Mouse (Mus musculus) CD8-positive naive resting alpha-beta T cell, adult 2 months (primary cell): ENCODE results near the gene Hoxc12.

Source experiments
- DNase-seq, 2 experiments: peaks; one replicate each; pipeline ENCODE4 v3.0.0; 2022; ENCODE audit warnings: low read depth in 2 of 2, low spot score in 2 of 2

Hoxc12 gene

DNA sequence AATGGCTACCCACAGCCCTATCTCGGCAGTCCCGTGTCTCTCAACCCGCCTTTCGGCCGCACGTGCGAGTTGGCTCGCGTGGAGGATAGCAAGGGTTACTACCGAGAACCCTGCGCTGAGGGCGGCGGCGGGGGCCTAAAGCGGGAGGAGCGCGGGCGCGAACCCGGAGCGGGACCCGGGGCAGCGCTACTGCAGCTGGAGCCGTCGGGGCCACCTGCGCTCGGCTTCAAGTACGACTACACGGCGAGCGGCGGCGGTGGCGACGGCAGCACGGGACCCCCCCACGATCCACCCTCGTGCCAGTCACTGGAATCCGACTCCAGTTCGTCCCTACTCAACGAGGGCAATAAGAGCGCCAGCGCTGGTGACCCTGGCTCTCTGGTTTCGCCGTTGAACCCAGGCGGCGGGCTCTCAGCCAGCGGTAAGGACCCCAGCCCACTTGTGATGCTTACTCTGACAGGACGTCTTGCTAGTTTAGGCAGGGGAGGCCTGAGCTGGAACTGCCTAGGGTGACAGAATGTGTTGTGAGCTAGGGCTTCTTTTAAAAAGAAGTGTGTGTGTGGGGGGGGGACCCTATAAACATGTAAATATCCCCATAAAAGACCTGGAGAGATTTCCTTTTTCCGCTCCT lies 594 bp downstream of the Hoxc12 start:
- no peak for DNase-seq

DNA sequence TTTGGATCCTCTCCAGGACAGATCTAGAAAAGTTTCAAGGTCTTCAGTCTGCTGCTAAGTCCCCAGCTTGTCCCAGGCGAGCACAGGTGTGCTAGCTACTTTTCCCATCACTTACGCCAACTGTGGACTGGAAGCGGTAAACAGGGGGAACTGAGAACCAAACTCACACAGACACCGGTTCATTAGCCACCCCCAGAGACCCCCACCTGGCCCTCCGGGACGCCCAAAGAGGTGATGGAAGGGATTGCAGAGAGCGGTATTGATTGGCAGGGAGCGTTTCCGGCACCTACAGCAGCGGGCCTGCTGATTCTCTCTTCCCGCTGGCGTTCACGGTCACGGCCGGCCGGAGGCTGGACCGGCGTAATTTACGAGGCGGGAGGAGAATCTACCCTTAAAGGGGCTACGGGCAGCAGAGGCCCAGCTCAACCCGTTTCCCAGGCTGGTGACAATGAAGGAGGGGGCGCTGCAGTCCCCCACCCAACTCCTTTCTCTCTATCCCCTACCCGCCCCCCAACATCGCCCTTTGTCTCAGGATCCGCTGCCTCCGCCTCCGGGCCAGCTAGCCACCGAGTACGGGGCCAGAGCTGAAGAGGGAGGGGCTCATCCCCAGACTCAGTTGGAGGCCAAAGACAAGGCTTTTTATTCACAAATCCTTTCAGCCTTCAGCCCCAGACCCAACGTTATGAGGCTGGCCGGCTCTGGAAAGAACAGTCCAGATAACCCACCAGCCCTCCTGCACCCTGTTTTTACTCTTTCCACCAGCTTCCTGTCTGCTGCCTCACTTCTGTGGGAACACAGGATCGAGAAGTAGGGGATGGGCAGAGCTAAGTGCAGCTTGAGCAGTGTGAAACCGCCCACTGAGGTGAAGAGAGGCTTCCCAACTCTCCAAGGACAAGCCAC lies 2.9 kb downstream of the Hoxc12 start:
- DNase-seq = no peak

DNA sequence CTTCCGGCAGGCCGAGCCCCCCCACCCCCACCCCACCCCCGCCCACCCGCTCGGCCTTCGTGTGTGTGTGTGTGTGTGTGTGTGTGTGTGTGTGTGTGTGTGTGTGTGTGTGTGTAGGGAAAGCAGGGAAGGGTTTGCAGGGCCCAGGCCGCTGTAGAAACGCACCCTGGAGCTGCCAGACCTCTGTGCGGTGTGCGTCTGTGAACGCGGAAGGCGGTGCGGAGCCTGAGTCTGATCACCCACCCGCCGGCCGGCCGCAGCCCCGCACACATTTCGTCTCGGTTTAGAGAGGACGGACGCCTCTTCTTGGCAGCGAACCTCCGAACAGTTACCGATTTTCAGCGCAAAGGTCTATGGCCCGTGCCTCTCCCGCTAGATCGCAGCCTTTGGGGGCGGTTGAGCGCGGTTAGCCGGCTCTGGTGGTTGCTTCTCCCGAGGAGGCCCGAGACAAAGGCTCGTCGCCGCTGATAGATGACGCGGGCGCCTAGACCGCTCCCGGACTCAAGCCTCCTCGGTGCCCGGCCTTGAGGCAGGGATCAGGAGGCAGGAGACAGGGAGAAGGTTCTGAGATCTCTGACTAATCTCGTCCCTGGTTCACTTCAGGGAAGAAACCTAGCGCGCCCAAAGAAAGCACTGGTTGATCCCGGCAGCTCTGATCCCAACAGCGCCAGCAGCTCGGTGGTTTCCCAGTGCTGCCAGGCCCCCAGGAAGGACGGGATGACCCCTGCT lies 6.3 kb downstream of the Hoxc12 start:
- no peak for DNase-seq

DNA sequence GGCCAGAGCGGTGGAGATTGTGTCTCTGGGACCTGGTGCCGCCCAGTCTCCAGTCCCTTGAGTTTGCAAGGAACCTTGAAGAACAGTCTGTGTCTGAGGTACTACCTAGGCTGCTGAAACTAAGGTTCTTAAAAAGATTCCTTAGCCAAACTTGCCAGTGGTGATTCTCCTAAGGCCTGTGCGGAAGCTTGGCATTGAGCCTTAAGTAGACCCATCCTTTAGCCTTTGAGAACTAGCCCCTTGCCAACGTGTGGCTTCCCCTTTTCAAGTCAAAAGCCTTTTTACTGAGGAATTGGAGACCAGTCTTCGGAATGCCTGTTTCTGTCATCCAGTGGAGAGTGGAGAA lies 6.9 kb downstream of the Hoxc12 start:
- DNase-seq = no peak

DNA sequence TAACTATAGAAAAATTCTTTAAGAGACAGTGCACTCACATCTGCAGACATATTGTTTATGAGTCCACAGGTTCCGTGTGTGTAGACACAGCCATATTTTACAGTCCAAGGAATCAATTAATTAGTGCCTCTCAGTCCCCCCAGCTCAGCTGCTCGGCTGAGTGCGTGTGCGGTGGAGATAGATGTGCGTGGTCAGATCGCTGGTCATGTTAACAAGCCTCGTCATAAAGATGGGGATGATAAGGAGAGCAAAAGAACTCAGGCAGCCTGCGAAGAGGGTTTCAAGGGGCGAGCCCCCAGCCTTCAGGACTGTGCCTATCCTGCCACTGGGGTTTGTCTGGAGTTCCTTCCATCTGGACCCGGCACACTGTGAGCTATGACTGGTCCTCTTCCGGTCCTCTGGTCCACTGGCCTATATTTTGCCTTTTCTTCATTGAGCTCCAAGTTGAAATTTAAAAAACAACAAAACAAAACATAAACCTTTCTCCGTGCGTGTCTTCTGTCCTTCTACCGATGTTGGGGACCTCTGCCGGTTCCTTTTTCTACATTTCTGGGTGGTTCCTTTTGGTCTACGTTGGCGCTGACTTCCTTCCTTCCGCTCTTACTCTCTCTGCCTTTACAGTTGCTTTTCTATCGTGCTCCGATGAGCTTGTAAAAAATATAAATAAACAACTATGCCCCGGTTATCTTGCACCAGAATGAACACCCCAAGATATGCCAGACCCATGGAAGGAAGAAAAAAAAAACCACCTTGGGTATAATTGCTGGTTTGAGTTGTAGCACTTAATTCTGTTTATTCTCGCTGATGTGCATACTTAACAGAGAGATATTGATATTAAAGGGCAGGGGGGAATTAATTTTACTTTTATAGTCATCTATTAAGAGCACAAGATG lies 8.9 kb downstream of the Hoxc12 start:
- DNase-seq = no peak

DNA sequence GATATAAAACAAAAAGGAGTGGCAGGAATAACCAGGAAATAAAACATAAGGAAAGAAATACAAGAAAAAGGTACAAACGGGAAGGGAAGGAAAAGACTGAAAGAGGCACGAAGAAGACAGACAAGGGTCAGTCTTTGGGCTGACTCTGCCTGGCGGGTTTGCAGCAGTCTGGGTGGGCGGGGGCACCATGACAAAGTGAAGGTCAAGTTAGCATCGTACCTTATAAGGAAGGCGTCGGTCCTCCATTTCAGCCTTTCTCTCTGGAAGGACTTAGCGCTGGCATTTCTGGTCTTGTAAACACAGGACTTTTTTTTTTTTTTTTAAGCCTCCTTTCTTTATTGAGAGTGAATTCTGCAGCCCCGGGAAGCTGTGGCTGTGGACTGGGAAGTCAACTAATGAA lies 10.7 kb downstream of the Hoxc12 start:
- no peak for DNase-seq

DNA sequence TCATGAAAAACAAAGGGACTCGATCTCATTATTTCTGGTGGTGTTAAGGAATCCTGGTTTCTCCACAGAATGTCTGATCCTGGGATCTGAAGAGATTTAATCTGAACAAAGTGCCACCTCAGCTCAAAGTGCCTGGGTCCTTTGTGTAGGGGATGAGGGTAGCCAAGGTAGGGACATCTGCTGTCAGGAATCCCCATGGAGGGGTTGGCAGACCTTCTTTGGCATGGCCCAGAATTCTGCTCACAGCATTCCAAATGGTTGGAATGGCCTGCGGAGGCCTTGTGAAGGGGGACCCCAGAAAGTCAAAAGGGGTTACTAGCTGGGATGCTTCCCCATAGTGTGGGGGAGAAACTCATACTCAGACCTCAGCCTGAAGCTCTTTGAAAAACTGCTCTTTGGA lies 12.3 kb downstream of the Hoxc12 start:
- DNase-seq = no peak

DNA sequence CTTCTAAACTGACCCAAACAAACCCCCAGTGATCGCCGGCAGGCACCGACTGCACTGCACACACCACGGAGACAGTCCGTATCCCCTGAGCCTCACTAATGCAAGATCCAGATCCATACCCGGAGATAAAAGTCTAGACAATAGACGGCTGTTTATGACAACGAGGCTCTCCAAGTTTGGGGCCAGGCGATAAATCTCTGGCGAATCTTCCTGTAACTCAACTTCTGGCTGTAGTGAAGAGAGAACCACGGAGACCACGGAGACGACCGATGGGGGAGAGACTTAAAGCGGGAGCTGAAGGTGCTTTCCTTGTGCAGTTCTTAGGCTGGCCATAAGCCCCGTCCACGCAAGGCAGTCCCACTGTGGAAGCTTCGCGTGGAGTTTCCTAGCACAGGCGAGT lies 13.1 kb downstream of the Hoxc12 start:
- no peak for DNase-seq

DNA sequence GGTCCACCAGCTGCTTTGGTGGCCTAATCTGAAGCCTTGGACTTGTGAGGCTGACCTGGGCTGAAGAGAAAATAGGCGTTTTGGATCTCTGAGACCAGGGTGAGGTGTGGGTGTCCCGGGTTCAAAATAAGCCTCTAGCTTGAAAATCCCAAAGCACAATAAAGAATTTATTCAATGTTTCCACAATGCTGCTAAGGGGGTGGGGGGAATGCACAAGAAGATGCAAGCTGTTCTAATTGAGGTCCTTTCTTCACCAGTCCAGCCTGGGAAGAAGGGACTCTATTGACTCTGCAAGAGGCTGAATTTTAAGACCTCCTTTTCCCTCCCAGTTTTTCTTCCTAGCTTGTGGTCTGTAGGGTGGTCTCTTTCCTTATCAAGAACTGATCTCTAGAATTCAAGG lies 14.3 kb downstream of the Hoxc12 start:
- DNase-seq = no peak

DNA sequence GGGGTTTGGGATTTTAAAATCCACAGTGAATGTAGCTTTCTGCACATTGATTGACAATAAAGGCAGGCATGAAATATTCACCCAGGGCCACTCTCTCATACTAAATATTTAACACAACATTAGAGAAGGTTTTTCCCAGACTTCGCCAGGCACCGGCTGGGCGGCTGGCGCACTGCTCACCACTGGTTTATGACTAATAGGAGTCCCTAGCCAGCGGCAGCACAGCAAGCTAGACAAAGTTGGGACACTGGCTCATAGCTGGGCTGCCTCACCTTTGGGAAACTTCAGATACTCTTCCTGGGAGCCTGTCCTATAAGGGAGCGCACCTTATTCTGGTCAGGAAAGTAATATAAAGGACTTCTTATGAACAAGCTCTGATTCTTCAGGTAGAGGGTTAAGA lies 17.0 kb downstream of the Hoxc12 start:
- DNase-seq = no peak

DNA sequence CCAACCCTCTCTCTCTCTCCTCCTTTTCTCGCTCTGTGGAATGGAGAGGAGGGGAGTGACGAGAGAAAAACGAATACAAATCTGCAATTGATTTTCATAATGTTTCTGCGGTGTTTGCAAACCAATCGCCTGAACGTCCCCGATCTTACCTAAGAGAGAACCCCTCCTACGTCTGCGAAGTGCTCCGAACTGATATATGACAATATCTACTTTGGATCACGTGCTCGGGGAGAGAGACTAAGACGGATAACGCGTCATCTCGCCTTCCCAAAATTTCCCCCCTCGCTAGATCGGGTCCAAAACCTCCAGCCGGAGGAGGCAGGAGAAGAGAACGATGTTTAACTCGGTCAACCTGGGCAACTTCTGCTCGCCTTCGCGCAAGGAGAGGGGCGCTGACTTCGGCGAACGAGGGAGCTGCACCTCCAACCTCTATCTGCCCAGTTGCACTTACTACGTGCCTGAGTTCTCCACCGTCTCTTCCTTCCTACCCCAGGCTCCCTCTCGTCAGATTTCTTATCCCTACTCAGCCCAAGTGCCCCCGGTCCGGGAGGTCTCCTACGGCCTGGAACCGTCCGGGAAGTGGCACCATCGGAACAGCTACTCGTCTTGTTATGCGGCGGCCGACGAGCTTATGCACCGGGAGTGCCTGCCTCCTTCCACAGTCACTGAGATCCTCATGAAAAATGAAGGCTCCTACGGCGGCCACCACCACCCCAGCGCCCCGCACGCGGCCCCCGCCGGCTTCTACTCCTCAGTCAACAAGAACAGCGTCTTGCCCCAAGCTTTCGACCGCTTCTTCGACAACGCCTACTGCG lies 17.8 kb downstream of the Hoxc12 start, which contains the start of gene Hoxc11:
Gene Hoxc11 (plus strand): TSS at position 236 of the 815 bp plus-strand sequence.
- DNase-seq = no peak

DNA sequence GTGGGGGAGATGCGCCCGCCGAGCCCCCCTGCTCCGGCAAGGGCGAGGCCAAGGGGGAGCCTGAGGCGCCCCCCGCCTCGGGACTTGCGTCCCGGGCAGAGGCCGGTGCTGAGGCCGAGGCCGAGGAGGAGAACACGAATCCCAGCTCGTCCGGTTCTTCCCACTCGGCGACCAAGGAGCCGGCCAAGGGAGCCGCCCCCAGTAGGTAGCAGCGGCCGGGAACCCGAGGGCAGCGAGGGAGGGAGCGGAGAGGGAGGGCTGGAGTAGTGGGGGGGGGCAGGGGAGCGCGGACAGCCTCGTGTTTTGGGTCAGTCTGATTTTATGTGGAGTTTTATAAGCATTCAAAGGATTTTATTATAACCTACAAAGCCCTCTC lies 18.4 kb downstream of the Hoxc12 start:
- DNase-seq = no peak

DNA sequence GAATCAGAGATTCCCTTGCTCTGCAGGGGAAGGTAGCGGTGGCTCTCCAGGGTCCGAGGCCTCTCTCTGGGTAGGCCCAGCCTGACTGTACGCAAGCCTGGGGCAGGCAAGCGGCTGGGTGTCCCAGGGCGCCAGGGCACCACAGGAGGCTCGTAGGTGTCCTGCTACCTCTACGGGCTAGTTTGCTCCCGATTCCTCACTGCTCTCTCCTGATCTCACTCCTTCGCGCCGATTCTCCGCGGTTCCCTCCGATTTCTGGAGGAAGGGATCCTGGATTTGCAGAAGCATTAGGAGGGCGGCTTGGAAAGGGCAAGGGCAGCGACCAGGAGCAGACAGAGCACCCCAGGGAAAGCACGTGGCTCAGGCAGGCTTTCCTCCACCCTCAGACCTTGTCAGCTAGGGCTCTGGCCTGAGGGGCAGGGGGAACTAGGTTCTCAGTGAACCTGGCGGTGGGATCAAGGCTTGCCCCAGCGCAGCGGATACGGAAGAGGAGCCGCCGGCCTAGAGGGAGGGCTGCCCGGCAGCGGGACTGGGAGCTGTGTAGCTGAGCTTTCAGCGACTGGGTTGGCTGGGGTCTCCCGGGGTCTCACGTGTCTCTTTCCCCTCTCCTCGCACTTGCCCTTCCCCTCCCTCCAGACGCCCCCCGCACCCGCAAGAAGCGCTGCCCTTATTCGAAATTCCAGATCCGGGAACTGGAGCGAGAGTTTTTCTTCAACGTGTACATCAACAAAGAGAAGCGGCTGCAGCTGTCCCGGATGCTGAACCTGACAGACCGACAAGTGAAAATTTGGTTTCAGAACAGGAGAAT lies 19.5 kb downstream of the Hoxc12 start:
- DNase-seq = no peak

DNA sequence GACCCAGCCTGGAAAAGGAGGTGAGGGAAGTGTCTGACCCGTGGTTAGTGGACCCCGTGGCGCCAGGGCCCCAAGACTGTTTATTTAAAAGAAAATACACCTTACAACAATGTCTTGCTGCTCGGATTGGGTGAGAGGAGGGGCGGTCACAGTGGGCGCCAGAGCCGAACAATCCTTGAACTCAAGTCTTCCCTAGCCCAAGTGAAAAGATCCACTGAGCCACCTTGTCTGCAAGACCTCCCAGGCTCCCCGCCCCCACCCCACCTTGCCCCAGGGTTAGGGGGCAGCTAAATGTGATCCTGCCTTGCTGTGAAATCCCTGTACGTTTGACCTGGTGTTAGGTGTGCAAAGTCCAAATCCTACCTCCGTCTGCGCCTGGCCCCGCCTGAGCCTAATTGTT lies 20.3 kb downstream of the Hoxc12 start:
- no peak for DNase-seq

DNA sequence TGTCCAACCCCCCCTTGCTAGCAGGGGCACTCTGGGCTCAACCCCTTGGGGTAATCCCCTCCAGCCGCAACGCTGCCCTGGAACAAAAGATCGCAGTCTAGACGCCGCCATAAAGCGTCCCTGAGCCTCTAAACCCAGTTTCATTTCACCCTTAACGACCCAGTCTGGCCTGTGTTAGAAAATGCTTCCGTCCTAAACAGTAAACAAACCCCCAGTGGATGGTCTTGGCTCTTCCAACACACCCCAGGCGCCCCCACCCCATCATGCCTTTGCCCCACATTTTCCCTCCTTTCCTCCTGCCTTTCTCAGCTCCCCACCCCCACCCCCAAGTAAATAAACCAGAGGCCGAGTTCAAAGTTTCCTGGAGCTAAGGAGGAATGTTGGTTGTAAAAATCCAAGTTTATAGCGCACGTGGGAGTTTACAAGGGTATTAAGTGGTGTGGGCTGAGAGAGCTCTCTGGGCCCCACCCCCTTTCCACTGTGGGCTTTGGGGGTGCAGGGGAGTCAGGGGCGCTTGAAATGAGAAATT lies 23.2 kb downstream of the Hoxc12 start:
- DNase-seq = no peak

DNA sequence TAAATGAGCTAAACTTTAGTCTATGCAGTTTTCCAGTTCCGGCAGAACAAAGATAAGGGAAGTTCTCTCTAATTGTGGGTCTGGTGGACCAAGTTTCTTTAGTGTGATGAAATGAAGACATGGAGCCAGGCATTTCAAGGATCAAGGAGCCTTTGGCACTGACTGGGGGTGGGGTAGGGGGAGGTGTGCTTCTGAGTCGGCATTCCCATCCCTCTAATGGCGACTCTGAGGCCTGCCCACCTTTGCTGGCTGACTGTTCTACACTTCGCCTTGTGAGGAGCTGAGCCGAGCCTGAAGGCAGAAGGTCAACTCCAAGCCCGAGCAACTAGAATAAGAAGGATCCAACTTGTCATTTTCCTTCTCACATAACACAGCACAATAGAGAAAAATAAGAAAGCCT lies 25.2 kb downstream of the Hoxc12 start:
- DNase-seq = no peak

DNA sequence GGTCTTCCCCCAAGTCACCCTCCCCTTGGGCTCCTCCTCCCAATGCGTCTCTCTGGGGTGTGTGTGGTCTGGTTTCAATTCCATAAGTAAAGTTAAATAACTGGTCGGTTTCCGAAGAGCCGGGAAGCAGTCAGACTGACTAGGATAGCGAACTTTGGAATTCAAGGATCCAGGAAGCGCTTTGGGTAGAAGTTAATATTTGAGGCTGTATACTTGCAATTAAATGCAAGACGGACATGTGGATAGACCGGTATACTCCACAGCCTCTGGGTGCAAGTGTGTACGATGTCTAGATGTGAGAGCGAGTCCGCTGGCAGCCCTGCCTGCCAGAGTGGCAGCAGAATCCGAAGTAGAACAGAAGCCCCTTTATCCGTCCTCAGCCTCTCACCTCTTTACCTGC lies 25.9 kb downstream of the Hoxc12 start:
- DNase-seq = no peak

DNA sequence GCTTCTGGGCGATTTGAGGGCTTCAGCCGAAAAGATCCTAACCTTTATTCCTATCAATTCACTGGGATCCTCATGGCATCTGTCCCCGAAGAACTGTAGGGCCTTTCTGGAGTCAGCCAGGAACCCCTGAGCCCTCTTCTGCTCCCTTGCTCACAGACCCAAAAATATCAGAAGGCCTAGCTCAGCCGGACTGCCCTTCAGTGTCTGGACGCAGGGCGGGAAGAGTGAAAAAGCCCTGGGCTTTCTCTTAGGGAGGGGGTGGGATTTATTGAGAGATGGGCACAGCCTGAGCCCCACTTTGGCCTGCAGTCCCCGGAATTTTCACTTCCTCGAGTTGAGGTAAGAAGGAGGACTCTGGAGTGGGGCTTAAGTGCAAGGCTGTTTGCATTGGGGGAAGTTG lies 26.7 kb downstream of the Hoxc12 start:
- no peak for DNase-seq
